Mouse (Mus musculus) layer of hippocampus, adult 9-10 months (tissue): Measurements from ENCODE around the gene Cited2.

Experiments
- DNase-seq: peaks from one replicate; pipeline ENCODE4 v3.0.0; 2022; ENCODE audit warnings: low spot score

Cited2 gene

DNA sequence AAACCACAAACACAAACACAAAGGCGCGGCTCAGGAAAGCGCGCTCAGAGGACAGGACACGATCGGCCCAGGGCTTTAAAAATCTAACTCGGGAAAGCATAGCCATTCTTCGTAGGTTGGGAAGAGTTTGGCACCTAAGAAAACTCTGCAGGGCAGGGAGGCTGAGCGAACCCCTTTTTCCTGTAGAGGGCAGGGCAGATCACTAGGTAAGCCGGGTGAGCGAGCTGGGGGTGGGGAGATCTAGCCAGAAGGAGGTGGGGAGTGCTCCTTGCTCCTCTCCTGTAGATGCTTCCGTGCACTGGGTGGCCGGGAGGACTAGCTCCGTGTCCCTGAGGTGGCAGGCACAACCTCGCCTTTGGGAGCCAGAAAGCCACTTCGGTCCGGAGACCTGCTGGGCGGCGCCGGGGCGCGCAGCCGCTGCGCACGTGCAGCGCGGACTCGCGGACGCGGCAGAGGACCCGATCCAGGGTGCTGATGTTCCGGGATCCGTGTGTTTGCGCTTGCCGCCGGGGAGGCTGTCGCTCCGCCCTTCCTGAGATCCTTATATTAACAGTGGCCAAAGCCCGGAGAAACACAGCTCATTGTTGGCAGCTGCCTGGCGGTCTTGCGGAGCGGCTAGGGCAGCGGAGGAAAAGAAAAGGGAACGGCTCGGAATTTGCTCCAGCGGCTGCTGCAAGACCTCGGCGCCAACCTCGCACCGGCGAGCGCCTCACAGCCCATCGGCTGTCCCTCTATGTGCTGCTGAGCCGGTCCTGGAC, at the start of gene Cited2:
Gene Cited2, plus strand, starts transcription at position 566 of the 758 bp plus-strand sequence.
- peak; percentile 96 for DNase-seq

GRCm38 (mm10) chr10:17674454-17674853, 48.6 kb upstream of the Cited2 start:
- DNase-seq: no peak

GRCm38 (mm10) chr10:17674869-17675268, 48.1 kb upstream of the Cited2 start:
- DNase-seq: no peak

DNA sequence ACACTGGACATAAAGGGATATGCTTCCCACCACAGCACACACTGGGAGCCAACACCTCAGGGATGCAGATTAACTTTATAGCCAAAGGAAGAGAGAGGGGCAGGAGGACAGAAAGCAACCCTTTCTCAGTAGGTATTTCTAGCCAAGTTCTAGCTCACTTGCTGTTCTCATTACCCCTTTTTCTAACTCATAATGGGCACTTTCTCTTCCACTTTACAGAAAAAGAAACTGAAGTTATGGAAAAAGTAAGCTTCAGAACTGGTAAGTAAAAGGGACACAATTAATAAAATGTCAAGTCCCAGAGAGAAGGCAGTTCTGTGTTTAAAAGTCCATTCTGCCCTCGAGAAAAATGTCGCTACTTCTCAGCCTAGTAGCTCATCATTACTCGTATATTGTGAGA, 46.6 kb upstream of the Cited2 start:
- no peak for DNase-seq

- DNase-seq: no peak
Observed at GRCm38 (mm10) chr10:17677308-17677707, 45.7 kb upstream of the Cited2 start.

- DNase-seq: no peak
Observed at GRCm38 (mm10) chr10:17680432-17681382, 42.3 kb upstream of the Cited2 start.

DNA sequence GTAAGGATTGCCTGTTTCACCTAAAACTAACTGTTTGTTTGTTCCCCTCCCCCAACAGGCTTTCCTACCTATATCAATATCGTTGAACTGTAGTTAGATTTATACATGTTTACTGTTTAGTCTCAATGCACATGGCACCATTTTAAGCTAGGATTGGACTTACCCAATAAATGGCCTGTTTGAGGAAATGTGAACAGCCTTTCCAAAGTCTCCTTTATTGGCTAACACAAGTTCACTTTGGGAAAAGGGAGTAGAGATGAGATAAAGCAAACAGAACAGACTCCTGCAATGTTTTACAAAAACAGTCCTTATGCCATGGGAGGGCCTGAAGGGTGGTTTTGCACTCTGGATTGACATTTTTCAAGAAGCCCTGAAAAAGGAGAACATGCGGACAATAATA, 41.6 kb upstream of the Cited2 start:
- no peak for DNase-seq

DNA sequence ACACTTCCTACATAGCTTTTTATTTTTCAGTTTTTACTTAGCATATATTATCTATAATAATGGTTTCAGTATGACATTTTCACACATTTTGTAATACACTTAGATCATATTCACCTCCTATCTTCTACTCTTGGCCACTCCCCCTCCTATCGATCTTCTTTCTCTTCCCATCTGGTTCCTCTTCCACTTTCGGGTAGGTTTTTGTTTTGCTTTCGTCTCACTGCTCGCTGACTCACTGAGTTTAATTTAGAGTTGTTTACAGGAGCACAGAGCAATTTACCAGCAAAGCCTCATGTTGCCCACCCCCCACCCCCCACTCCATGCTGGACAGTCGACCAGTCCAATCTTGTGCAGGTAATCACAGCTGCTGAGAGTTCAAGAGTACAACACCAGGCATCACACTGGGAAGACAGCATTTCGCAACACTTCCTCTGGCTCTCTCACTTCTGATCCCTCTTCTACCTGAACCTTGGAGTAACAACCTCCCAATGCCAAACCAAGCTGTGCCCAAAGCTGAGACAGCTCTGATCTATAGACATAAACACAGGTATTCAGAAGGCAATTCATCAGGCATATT, 39.1 kb upstream of the Cited2 start:
- no peak for DNase-seq

GRCm38 (mm10) chr10:17689806-17690205, 33.2 kb upstream of the Cited2 start:
- DNase-seq: no peak

GRCm38 (mm10) chr10:17691709-17692108, 31.3 kb upstream of the Cited2 start:
- no peak for DNase-seq

DNA sequence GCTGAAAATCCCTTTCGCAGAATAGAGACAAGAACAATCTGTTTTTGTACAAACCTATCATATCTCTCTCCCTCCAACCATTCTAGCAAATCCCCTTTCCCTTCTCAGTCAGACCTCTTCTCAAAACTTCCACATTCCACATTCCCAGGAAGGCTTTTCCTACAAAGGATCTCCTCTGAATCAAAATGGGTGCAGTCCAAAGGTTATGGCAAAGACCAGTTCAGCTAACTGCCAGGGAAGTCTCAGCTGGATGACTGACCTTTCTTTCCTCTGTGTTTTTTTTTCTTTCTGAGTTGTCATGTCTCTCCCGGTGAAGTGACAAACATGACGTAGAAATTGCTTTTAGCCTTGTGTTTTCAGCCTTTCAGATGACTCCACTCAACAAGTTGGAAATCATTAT, 27.2 kb upstream of the Cited2 start:
- DNase-seq: no peak

GRCm38 (mm10) chr10:17697376-17698265, 25.4 kb upstream of the Cited2 start:
- no peak for DNase-seq

- DNase-seq: no peak
Observed at GRCm38 (mm10) chr10:17705466-17705973, 17.5 kb upstream of the Cited2 start.

- DNase-seq: no peak
Observed at GRCm38 (mm10) chr10:17710753-17711152, 12.3 kb upstream of the Cited2 start.

- no peak for DNase-seq
Observed at GRCm38 (mm10) chr10:17719009-17719570, 3.9 kb upstream of the Cited2 start.

DNA sequence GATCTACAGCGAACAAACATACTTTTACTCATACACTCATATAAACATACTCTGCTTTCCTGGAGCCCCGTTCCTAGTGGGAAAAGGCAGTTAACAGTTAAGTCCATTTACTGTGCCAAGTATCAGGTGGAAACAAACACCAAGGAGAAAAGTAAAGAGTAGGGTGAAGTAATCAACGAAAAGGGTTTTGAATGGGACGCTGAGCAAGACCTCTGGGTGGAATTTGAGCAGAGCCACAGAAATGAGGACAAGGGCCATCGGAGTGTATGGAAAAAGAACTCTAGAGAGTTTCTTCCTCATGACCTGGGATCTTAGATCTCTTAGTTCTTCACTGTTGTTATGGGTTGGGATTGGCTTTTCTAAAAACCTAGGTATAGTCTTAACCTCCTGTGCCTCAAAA, 3.4 kb upstream of the Cited2 start:
- no peak for DNase-seq

DNA sequence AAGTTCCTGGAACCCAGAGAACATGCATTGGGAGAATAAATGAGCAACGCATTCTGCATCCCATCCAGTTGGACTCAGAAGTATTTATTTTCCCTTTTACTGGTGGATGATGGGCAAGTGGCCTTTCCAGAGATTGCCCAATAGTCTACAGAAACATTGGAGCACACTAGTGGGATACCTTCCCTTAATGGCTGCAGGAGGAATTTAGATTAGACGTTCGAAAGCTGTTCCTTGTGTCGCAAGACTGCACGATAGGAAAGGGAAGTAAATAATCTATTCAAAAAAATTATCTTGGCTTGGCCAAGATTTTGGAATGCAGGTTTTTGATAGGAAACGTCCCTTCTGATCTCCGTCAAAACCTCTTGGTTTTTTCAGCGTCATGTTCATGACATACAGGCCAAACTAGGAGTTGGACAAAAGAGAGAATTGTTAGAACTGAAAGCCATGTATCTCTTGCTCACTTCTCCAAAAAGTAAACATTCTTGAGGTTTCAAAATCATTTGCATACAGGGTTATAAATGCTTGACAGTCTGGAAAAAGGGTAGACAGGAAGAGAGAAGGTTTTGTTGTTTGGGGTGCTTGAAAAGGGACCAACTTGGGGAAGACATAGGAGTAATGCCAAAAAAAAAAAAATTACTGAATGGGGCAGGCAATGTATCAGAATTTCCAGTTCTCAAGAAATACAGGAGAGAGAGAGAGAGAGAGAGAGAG, 2.0 kb upstream of the Cited2 start:
- DNase-seq: no peak

DNA sequence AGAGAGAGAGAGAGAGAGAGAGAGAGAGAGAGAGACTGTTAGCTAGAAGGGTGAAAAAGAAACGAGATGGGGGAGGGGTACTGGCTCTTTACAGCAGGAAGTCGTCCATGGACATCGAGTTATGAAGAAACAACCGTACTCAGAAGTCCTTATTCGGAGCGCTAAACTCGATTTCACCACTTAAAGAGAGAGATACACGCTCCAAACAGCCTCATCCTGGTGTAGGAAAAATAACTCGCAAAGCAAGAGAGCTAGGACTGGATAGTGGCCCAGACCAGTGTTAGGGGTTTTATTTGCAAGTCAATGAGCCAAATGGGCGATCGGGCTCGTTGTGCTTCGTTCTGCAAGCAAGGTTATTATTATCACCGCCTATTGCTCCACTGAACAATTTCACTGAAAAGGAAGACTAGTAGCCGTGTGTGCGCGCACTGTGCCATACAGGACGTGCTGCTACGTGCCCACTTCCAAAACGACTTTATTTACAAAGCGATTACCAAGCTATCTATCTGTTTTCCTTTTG, 1.4 kb upstream of the Cited2 start:
- DNase-seq: no peak

GRCm38 (mm10) chr10:17722158-17722557, 860 bp upstream of the Cited2 start:
- peak; percentile 91 for DNase-seq

- no peak for DNase-seq
Observed at GRCm38 (mm10) chr10:17723421-17723841, 413 bp downstream of the Cited2 start.
